Mouse (Mus musculus) forebrain, embryonic 15.5 days (tissue): ENCODE data around the gene Nell2. TPM values are rescaled to one million over a fixed set of nuclear protein-coding genes. Genes with fewer than 3 reads are reported as not detected.
A peak's percentile ranks its signal among the peaks of the same experiment; 100 is the strongest.
"Not testable (repeated sequence)": the region's sequence is repeated elsewhere in the genome, so short reads cannot be mapped to it uniquely, and the experiment has no call there.

Source experiments
- ATAC-seq: fragments of 200-750 bp; cut with Nextera tagmentation; replicated peaks from 2 replicates; pipeline ENCODE4 v1.8.0; 2017; ENCODE audit warnings: mild to moderate bottlenecking, moderate TSS enrichment, moderate library complexity
- H3K27ac ChIP-seq: fragments of 300-500 bp; sonication (generic); replicated peaks from 2 replicates; pipeline ENCODE4 v1.5.1; 2015; ENCODE audit warnings: mild to moderate bottlenecking, inconsistent platforms
- H3K27me3 ChIP-seq: fragments of 300-500 bp; sonication (generic); 2 replicates; pipeline ENCODE4 v1.6.1; 2015; ENCODE audit warnings: inconsistent platforms
- H3K36me3 ChIP-seq: fragments of 300-500 bp; sonication (generic); 2 replicates; pipeline ENCODE4 v1.6.1; 2015; ENCODE audit warnings: mild to moderate bottlenecking, inconsistent platforms
- H3K4me1 ChIP-seq: fragments of 300-500 bp; sonication (generic); 2 replicates; pipeline ENCODE4 v1.6.1; 2015; ENCODE audit warnings: inconsistent platforms
- H3K4me2 ChIP-seq: fragments of 300-500 bp; sonication (generic); replicated peaks from 2 replicates; pipeline ENCODE4 v1.6.1; 2015; ENCODE audit warnings: mild to moderate bottlenecking, inconsistent platforms
- H3K4me3 ChIP-seq: fragments of 300-500 bp; sonication (generic); 2 replicates; pipeline ENCODE4 v1.5.1; 2015; ENCODE audit warnings: mild to moderate bottlenecking, inconsistent platforms
- H3K9ac ChIP-seq: fragments of 300-500 bp; sonication (generic); replicated peaks from 2 replicates; pipeline ENCODE4 v1.6.1; 2015; ENCODE audit warnings: mild to moderate bottlenecking, inconsistent platforms
- H3K9me3 ChIP-seq: fragments of 300-500 bp; sonication (generic); 2 replicates; pipeline ENCODE4 v1.6.1; 2016; ENCODE audit warnings: inconsistent platforms
- WGBS: fragments of 180-500 bp; shearing (Covaris S2); methylation state at CpG from one replicate; pipeline ENCODE4 v1.1.7; 2015; ENCODE audit warnings: mixed read lengths; 5-methylcytosine and 5-hydroxymethylcytosine counted together
- polyA plus RNA-seq: library from polyadenylated mRNA; unstranded; fragments of >200 nt; fragmentation: Nextera tagmentation; extraction: Ambion mirVana; gene quantifications from 2 replicates; pipeline ENCODE4 v1.2.1, GENCODE M21; 2015

Gene Nell2
- polyA plus RNA-seq, 1 experiment from 2014 or later: 213 TPM

DNA sequence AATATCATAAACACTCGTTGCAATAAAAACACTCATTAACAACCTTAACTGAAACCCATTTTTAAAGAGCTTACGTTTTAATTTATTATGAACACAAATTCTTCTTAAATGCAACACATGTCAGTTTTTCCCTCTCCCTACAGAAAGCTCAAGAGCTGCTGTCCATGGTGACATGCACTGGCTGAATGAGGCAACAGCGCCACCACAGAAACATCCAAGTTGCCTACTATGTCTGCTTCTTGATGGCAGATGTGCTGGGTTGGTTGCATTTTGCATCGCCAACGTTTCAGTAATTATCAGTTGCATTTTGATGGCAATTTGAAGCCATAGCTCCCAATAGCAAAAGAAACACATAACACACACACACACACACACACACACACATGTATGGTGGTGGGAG is 2.4 kb downstream of the Nell2 start:
- H3K4me1 ChIP-seq: peaks cover 33% of the 10 kb centered on the region
- peak overlapping the region; percentile 86 for H3K4me2 ChIP-seq
- H3K9me3 ChIP-seq: no peaks in the 10 kb centered on the region
- no peak for ATAC-seq
- peak overlapping the region; percentile 94 for H3K27ac ChIP-seq
- no peaks in the 10 kb centered on the region for H3K27me3 ChIP-seq
- peak overlapping the region; percentile 86 for H3K9ac ChIP-seq
- no peaks in the 10 kb centered on the region for H3K36me3 ChIP-seq
- 9% methylated on average over 5 of the region's 5 CpGs for WGBS
- peak overlapping the region; percentile 82 for H3K4me3 ChIP-seq

DNA sequence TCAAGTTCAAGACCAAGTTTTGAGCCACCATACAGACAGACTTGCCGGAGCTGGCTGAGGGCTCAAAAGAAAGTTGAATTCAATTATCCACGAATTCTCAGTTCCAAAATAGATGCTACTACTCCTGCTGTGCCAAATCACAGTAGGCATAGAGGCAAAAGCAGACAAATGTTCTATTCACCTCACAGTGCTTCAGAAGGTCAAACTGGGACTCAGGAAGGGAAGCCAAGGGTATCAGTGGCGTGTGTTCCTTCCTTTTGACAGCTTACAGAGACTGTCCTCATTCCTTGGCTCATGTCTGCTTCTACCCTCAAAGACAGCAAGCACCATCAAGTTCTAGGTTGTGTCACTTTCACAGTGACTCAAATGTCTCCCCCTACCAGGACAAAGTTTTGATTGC is 10.2 kb downstream of the Nell2 start:
- no peak overlapping the region for H3K9ac ChIP-seq
- H3K36me3 ChIP-seq: peaks cover 7% of the 10 kb centered on the region; the same call in 1 of the 2 replicates
- H3K4me3 ChIP-seq: no peak overlapping the region
- 76% methylated on average over 3 of the region's 3 CpGs for WGBS
- H3K27me3 ChIP-seq: no peaks in the 10 kb centered on the region
- no peak for ATAC-seq
- H3K9me3 ChIP-seq: no peaks in the 10 kb centered on the region
- no peak overlapping the region for H3K4me2 ChIP-seq
- H3K27ac ChIP-seq: no peak overlapping the region
- peaks cover 1% of the 10 kb centered on the region; the same call in 1 of the 2 replicates for H3K4me1 ChIP-seq

DNA sequence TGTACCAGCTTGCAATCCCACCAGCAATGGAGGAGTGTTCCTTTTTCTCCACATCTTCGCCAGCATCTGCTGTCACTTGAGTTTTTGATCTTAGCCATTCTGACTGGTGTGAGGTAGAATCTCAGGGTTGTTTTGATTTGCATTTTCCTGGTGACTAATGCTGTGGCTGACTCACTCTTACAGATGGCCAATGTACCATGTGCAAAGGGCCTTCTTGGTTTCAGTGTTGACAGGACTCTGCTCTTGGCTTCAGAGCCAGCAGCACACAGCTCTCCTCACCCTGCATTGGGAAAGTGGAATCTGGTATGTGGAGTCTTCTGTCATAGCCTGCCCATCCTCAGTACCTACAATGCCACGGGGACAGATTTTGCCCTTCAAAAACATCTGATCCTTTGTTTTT is 15.1 kb downstream of the Nell2 start:
- H3K4me3 ChIP-seq, H3K27ac ChIP-seq, H3K27me3 ChIP-seq, ATAC-seq, H3K9me3 ChIP-seq, H3K36me3 ChIP-seq, H3K4me1 ChIP-seq, H3K4me2 ChIP-seq, H3K9ac ChIP-seq: not testable (repeated sequence)
- WGBS: 88% methylated on average over 2 of the region's 2 CpGs

DNA sequence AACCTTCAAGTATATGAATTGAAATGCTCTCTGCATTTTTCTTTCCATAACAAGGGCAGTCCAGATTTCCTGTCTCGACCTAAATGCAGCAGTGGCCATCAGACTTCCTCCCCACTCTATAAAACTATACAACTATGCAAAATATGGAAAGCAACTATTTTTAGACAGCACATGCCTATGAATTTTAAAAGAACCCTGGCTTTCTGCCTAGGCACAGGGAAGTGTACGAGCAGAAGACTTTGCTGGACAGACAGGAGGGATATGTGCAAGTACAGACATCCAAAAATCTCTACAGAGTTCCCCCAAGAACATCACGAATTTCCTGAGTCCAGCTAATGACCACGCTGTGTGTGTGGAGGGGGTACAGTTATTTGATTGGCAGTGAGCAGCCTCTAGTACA is 32.7 kb downstream of the Nell2 start:
- Histone ChIP-seq H3K9me3 (no peaks in the 10 kb centered on the region), H3K4me2 (no peak overlapping the region), H3K4me3 (no peak overlapping the region), H3K4me1 (peaks cover 20% of the 10 kb centered on the region; the same call in 1 of the 2 replicates), H3K27me3 (no peaks in the 10 kb centered on the region), H3K36me3 (no peaks in the 10 kb centered on the region), H3K27ac (no peak overlapping the region), H3K9ac (no peak overlapping the region)
- 81% methylated on average over 4 of the region's 4 CpGs for WGBS
- no peak for ATAC-seq

DNA sequence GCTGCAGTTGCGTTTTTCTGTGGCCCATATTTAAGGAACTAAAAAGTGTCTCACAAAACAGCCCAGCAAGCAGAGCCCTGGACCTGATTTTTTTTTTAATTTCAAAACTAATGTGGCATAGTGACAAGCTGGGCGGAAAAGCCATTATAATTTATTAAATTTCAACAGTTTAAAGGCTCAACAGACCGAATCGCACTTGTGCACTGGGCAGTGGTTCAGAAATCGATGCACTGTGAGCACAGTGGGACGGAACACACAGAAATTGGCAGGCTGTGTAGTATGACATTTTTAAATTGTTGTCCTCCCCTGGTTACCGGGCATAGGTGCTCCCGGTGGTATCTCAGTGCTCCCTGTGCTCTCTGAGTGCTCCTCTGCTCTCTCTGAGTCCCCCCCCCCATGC is 33.2 kb downstream of the Nell2 start:
- Histone ChIP-seq H3K4me3 (no peak overlapping the region), H3K4me1 (peaks cover 20% of the 10 kb centered on the region; the same call in 1 of the 2 replicates), H3K4me2 (no peak overlapping the region), H3K36me3 (no peaks in the 10 kb centered on the region), H3K27me3 (no peaks in the 10 kb centered on the region), H3K9me3 (no peaks in the 10 kb centered on the region), H3K9ac (no peak overlapping the region), H3K27ac (no peak overlapping the region)
- WGBS: 81% methylated on average over 8 of the region's 8 CpGs
- no peak for ATAC-seq

DNA sequence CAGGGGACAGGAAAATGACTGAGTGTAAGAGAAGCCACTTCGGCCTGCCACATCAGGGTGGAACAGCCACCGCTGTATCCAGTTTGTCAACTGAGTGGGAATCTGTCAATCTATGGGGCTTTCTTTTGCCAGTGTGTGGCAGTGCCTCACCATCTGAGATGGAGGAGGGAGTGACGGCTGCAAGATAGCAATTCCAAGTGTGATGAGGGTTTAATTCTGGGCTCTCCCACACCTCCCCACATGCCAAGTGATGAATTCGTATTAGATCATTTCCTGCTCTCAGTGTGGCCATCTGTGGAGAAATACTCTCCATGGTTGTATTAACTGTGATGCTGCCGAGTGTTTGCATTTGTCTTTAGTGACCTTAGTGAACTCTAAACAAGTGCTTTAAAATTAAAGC is 36.2 kb downstream of the Nell2 start:
- peaks cover 30% of the 10 kb centered on the region for H3K4me1 ChIP-seq
- WGBS: 42% methylated on average over 5 of the region's 5 CpGs
- no peaks in the 10 kb centered on the region for H3K27me3 ChIP-seq
- no peak overlapping the region for H3K4me2 ChIP-seq
- H3K4me3 ChIP-seq: no peak overlapping the region
- H3K9ac ChIP-seq: no peak overlapping the region
- H3K36me3 ChIP-seq: no peaks in the 10 kb centered on the region
- 0 out of 2 replicates have a peak overlapping the region, but pooled peaks have one; percentile 46 for H3K27ac ChIP-seq
- ATAC-seq: no peak
- no peaks in the 10 kb centered on the region for H3K9me3 ChIP-seq

DNA sequence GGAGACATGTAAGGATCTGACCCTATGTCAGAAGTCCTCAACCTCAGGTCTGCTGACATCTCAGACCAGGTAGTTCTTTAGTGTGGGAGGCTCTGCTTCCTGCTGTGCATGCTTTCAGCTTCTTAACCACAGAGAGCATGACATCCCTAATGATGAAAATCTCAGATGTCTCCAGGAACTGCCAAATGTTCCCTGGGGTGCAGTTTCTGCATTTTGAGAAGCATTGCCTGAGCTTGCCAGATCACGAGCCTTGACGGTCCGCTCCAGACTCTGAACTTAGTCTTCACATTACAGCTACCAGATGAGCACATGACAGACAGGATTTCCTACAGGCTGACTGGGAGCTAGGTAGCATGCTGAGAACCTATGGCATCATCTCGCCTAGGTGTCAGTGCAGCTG is 39.2 kb downstream of the Nell2 start:
- Histone ChIP-seq H3K9me3 (no peaks in the 10 kb centered on the region), H3K27me3 (no peaks in the 10 kb centered on the region), H3K36me3 (no peaks in the 10 kb centered on the region), H3K9ac (no peak overlapping the region), H3K4me2 (no peak overlapping the region), H3K4me1 (peaks cover 20% of the 10 kb centered on the region), H3K27ac (no peak overlapping the region), H3K4me3 (no peak overlapping the region)
- 66% methylated on average over 4 of the region's 4 CpGs for WGBS
- no peak for ATAC-seq

DNA sequence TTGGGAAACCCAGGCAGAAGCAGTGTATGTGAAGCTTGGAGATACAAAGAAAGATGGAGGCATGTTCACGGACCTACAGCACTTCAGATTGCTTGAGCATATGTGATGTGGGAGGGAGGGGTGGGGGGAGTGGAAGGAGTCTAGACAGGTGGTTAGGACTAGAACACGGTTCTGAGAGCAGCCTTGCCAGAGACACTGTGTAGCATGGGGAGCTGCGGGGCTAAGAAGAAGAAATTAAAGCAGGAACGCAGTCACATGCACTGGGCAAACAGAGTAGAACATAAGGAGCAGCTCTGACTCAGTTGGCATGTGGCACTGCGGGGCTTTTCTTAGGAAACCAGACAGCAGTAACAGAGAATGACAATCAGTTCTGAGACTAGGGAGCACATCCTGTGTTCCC is 40.4 kb downstream of the Nell2 start:
- H3K27ac ChIP-seq: peak overlapping the region; percentile 70
- ATAC-seq: peak; percentile 91

DNA sequence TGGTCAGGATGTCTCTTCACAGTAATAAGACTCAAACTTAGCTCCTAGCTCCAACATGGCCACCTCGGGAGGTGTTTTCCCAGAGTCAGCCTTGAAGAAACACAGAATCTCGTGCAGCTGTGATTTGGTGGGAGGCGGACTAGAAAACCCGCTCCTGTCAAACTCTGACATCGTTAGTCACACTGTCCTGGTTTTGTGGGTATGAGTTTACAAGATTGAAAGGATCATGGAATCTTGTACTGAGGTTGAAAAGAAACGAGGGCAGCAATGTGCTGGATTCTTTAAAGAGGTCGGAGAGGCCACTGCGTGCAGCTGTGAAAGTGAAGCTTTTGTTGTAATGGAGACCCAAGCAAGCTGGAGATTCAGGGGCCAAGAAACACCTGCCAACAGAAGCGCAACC is 46.4 kb downstream of the Nell2 start:
- WGBS: 49% methylated on average over 9 of the region's 9 CpGs
- H3K9ac ChIP-seq: no peak overlapping the region
- H3K9me3 ChIP-seq: no peaks in the 10 kb centered on the region
- H3K27ac ChIP-seq: no peak overlapping the region
- ATAC-seq: no peak
- H3K27me3 ChIP-seq: no peaks in the 10 kb centered on the region
- no peak overlapping the region for H3K4me2 ChIP-seq
- no peaks in the 10 kb centered on the region for H3K36me3 ChIP-seq
- no peak overlapping the region for H3K4me3 ChIP-seq
- no peaks in the 10 kb centered on the region for H3K4me1 ChIP-seq

More for the DNA sequence above, 40.4 kb downstream of the Nell2 start:
- Histone ChIP-seq H3K4me1 (peaks cover 20% of the 10 kb centered on the region), H3K36me3 (no peaks in the 10 kb centered on the region), H3K4me2 (no peak overlapping the region), H3K27me3 (no peaks in the 10 kb centered on the region), H3K9ac (no peak overlapping the region), H3K4me3 (no peak overlapping the region), H3K9me3 (no peaks in the 10 kb centered on the region)
- 56% methylated on average over 5 of the region's 5 CpGs for WGBS

DNA sequence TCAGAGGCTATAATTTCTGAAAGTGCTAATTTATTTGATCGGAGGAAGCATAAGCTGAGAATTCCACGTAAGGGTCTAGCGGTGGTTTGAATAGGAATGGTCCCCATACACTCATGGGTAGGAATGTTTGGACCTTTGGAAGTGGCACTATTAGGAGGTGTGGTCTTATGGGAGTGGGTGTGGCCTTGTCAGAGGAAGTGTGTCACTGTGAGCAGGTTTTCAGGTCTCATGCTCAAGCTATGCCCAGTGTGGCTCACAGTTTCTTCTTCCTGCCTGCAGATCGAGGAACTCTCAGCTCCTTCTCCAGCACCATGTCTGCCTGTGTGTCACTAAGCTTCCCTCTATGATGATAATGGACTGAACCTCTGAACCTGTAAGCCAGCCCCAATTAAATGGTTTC is 46.8 kb downstream of the Nell2 start:
- no peak overlapping the region for H3K9ac ChIP-seq
- H3K9me3 ChIP-seq: no peaks in the 10 kb centered on the region
- no peak overlapping the region for H3K4me3 ChIP-seq
- no peaks in the 10 kb centered on the region for H3K27me3 ChIP-seq
- H3K27ac ChIP-seq: no peak overlapping the region
- H3K36me3 ChIP-seq: no peaks in the 10 kb centered on the region
- 86% methylated on average over 4 of the region's 4 CpGs for WGBS
- no peaks in the 10 kb centered on the region for H3K4me1 ChIP-seq
- no peak for ATAC-seq
- H3K4me2 ChIP-seq: no peak overlapping the region

DNA sequence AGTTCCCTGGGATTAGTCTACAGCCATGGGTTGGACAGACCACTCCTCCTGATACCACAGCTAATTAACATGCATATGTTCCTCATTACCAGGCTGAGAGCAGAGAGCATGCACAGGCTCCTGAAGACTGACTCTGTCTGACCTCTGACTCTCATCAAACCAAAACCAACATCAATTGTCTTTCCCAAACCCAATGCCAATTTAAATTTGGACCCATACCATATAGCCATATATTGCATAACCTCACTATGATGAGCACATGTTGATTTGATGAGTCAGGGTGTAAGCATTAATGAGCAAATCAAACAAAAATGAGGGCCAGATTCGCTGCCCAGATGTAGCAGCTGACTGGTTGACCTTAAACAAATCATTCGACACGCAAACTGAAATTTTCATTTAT is 51.9 kb downstream of the Nell2 start:
- Histone ChIP-seq H3K9ac (no peak overlapping the region), H3K27me3 (no peaks in the 10 kb centered on the region), H3K4me2 (no peak overlapping the region), H3K4me1 (peaks cover 3% of the 10 kb centered on the region), H3K4me3 (no peak overlapping the region), H3K36me3 (peaks cover 7% of the 10 kb centered on the region; the same call in 1 of the 2 replicates), H3K9me3 (no peaks in the 10 kb centered on the region), H3K27ac (no peak overlapping the region)
- 94% methylated on average over 3 of the region's 3 CpGs for WGBS
- no peak for ATAC-seq

DNA sequence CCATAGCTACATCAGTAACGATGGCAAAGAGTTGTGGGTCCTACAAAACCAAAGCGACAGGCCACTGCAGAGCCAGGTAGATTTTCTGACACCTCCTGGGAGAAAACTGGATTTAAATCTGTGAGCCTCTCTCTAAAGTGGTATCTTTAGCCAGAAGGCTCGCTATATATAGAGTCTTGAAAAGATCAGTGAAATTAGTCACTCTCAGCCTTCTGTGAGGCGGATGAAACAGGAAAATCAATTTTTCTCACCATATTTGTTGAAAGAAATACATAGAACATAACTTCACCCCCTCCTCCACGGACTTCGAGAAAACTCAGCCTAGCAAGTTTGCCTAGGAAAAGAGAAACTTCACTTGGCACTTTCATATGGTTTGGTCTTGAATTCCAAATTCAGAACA is 54.4 kb downstream of the Nell2 start:
- peaks cover 3% of the 10 kb centered on the region for H3K4me1 ChIP-seq
- H3K36me3 ChIP-seq: peaks cover 7% of the 10 kb centered on the region; the same call in 1 of the 2 replicates
- no peak for ATAC-seq

DNA sequence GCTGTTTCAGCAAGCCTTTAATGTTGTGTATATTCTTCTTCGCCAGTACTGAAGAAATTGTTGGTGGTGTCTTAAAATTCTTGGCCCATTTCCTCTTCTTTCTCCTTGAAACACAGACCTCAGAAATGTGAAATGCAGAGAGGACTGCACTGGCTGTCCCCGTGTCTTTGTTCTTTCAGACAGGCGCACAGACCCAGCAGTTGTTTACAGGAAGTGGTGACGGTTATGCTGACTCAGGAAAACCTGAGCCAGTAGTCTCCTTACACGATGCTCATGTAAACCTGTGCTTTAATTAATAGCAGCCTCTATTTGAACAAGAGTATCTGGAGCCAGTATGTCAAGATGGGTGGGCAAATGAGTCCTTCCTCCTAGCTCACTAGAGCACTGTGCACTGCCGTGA is 61.2 kb downstream of the Nell2 start:
- 0 out of 2 replicates have a peak overlapping the region, but pooled peaks have one; percentile 9 for H3K27ac ChIP-seq
- WGBS: 59% methylated on average over 6 of the region's 6 CpGs
- H3K4me2 ChIP-seq: no peak overlapping the region
- no peak overlapping the region for H3K9ac ChIP-seq
- H3K4me1 ChIP-seq: no peaks in the 10 kb centered on the region
- H3K4me3 ChIP-seq: no peak overlapping the region
- H3K36me3 ChIP-seq: peaks cover 4% of the 10 kb centered on the region; the same call in 1 of the 2 replicates
- H3K27me3 ChIP-seq: no peaks in the 10 kb centered on the region
- no peak for ATAC-seq
- no peaks in the 10 kb centered on the region for H3K9me3 ChIP-seq

More for the DNA sequence above, 54.4 kb downstream of the Nell2 start:
- Histone ChIP-seq H3K27me3 (no peaks in the 10 kb centered on the region), H3K9ac (no peak overlapping the region), H3K9me3 (no peaks in the 10 kb centered on the region), H3K27ac (no peak overlapping the region), H3K4me3 (no peak overlapping the region), H3K4me2 (no peak overlapping the region)
- 84% methylated on average over 6 of the region's 6 CpGs for WGBS
